Mouse (Mus musculus): ENCODE data around the gene Gstm1. TPM values are rescaled to one million over a fixed set of nuclear protein-coding genes. Genes with fewer than 3 reads are reported as not detected.

The Gstm1 gene
- total and polyA plus RNA-seq, 3 experiments = 0.31 to 6.7 TPM; not detected in 1

DNA sequence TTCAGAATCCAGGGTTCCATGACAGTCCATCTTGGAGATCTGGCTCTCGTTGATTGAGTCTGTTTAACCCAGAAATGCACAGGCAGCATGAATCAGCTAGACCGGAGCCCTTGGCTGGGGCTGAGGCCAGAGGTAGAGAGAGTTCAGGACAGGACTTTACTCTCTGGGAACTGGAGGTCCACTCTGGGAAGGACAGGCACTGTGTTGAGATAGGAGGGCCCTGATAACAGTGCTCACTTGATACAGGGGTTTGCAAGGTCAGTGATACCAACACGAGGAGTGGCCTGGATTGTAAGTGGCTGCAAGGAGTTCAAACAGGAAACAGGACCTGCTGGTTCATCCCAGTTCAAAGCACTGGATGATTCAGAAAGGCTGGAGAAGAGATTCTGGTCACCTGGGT lies 40.1 kb downstream of the Gstm1 start:
- DNase-seq (ENCODE audit: low read depth, low spot score) = no peak
- no peaks in the 10 kb centered on the region for H3K9me3 ChIP-seq (replicated peaks; ENCODE audit: insufficient read depth, low read length)
- H3K27me3 ChIP-seq (ENCODE audit: control insufficient read depth in 1 of 2, insufficient read depth in 2 of 2, low read length in 2 of 2) = peaks cover 5 to 8% of the 10 kb centered on the region in 2 experiments
- no peaks in the 10 kb centered on the region for H3K4me1 ChIP-seq (ENCODE audit: control insufficient read depth in 1 of 2, insufficient read depth in 2 of 2, low read length in 2 of 2)
- H3K9ac ChIP-seq (ENCODE audit: control insufficient read depth, low read depth, low read length, poor library complexity, severe bottlenecking) = no peak overlapping the region
- H3K79me2 ChIP-seq (ENCODE audit: control insufficient read depth, insufficient read depth, low read length, poor library complexity) = no peaks in the 10 kb centered on the region
- H3K4me3 ChIP-seq (ENCODE audit: control insufficient read depth in 1 of 2, insufficient read depth in 1 of 2, low read depth in 2 of 2, low read length in 2 of 2) = no peak overlapping the region
- TF ChIP-seq MEF2A (IDR thresholded peaks at IDR 0.05; ENCODE audit: extremely low read depth, insufficient replicate concordance, low read depth, low read length, poor library complexity, severe bottlenecking) (no peak), MAZ (IDR thresholded peaks at IDR 0.05; ENCODE audit: low read depth, low read length) (no peak), USF2 (IDR thresholded peaks at IDR 0.05; ENCODE audit: borderline replicate concordance in 1 of 2, insufficient read depth in 1 of 2, low read depth in 1 of 2, low read length in 2 of 2) (no peak), NELFE (IDR thresholded peaks at IDR 0.05; ENCODE audit: low read depth, low read length) (no peak), CTCF (IDR thresholded peaks at IDR 0.05 in 2 of 3, conservative IDR thresholded peaks at IDR 0.05 in 1 of 3; ENCODE audit: control insufficient read depth in 1 of 3, insufficient read depth in 1 of 3, low read depth in 2 of 3, low read length in 3 of 3, poor library complexity in 1 of 3, severe bottlenecking in 1 of 3) (no peak), GATA1 (IDR thresholded peaks at IDR 0.05; ENCODE audit: low read depth, low read length) (no peak), TAL1 (IDR thresholded peaks at IDR 0.05; ENCODE audit: low read length) (no peak), UBTF (IDR thresholded peaks at IDR 0.05; ENCODE audit: borderline replicate concordance, insufficient read depth, low read depth, low read length) (no peak)
- no peaks in the 10 kb centered on the region for H3K36me3 ChIP-seq (ENCODE audit: control insufficient read depth in 1 of 2, insufficient read depth in 2 of 2, low read length in 2 of 2)
- no peak overlapping the region for H3K27ac ChIP-seq (ENCODE audit: control insufficient read depth, low read depth, low read length)

DNA sequence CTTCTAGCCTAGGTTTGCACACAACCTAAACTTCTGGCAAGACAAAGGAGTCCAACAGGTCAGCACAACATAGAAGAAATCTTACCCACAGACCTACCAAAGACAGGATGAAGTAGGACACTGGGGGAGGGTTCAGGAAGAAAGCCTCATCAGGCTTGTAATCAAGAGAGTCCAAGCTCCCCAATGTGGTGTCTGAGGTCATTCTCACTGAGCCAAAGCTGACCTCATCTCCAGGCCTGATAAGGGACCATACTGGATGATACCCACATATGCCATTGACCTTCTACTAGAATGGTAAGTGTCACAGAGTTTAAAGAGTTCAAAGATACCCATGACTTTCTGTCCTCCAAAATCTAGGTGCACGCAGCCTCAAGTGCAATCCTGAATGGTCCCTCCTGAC lies 43.5 kb downstream of the Gstm1 start:
- no peaks in the 10 kb centered on the region for H3K4me1 ChIP-seq (ENCODE audit: control insufficient read depth in 1 of 2, insufficient read depth in 2 of 2, low read length in 2 of 2)
- H3K79me2 ChIP-seq (ENCODE audit: control insufficient read depth, insufficient read depth, low read length, poor library complexity) = no peaks in the 10 kb centered on the region
- H3K9me3 ChIP-seq (replicated peaks; ENCODE audit: insufficient read depth, low read length) = no peaks in the 10 kb centered on the region
- DNase-seq (ENCODE audit: low read depth, low spot score) = no peak
- no peak overlapping the region for H3K27ac ChIP-seq (ENCODE audit: control insufficient read depth, low read depth, low read length)
- H3K36me3 ChIP-seq (ENCODE audit: control insufficient read depth in 1 of 2, insufficient read depth in 2 of 2, low read length in 2 of 2) = no peaks in the 10 kb centered on the region
- H3K4me3 ChIP-seq (ENCODE audit: control insufficient read depth in 1 of 2, insufficient read depth in 1 of 2, low read depth in 2 of 2, low read length in 2 of 2) = no peak overlapping the region
- TF ChIP-seq GATA1 (IDR thresholded peaks at IDR 0.05; ENCODE audit: low read depth, low read length) (no peak), NRF1 (IDR thresholded peaks at IDR 0.05; ENCODE audit: insufficient read depth, low read depth, low read length, poor library complexity, severe bottlenecking) (no peak), POLR2AphosphoS5 (IDR thresholded peaks at IDR 0.05; ENCODE audit: borderline replicate concordance, low read depth, low read length) (no peak), CTCF (IDR thresholded peaks at IDR 0.05 in 2 of 3, conservative IDR thresholded peaks at IDR 0.05 in 1 of 3; ENCODE audit: control insufficient read depth in 1 of 3, insufficient read depth in 1 of 3, low read depth in 2 of 3, low read length in 3 of 3, poor library complexity in 1 of 3, severe bottlenecking in 1 of 3) (no peak), KAT2A (conservative IDR thresholded peaks at IDR 0.05; ENCODE audit: low read depth, low read length) (no peak), UBTF (IDR thresholded peaks at IDR 0.05; ENCODE audit: borderline replicate concordance, insufficient read depth, low read depth, low read length) (no peak), CHD1 (IDR thresholded peaks at IDR 0.05; ENCODE audit: low read depth, low read length) (no peak), ETS1 (IDR thresholded peaks at IDR 0.05; ENCODE audit: low read depth, low read length) (no peak), MAX (IDR thresholded peaks at IDR 0.05; ENCODE audit: low read length) (no peak), MYB (IDR thresholded peaks at IDR 0.05; ENCODE audit: low read depth, low read length) (no peak), NELFE (IDR thresholded peaks at IDR 0.05; ENCODE audit: low read depth, low read length) (no peak), ZC3H11A (IDR thresholded peaks at IDR 0.05; ENCODE audit: low read depth, low read length) (no peak), USF1 (IDR thresholded peaks at IDR 0.05; ENCODE audit: low read depth, low read length) (no peak), BHLHE40 (IDR thresholded peaks at IDR 0.05; ENCODE audit: borderline replicate concordance, low read depth, low read length) (no peak), POLR2A (IDR thresholded peaks at IDR 0.05; ENCODE audit: control insufficient read depth in 1 of 2, insufficient read depth in 1 of 2, low read depth in 1 of 2, low read length in 2 of 2, poor library complexity in 1 of 2) (no peak), MXI1 (IDR thresholded peaks at IDR 0.05; ENCODE audit: low read depth, low read length) (no peak)
- no peak overlapping the region for H3K9ac ChIP-seq (ENCODE audit: control insufficient read depth, low read depth, low read length, poor library complexity, severe bottlenecking)
- H3K27me3 ChIP-seq (ENCODE audit: control insufficient read depth in 1 of 2, insufficient read depth in 2 of 2, low read length in 2 of 2) = peaks cover 4 to 21% of the 10 kb centered on the region in 2 experiments

All from MEL (cell line).